Mouse (Mus musculus): ENCODE measurements around the gene Pdgfd.

- TF ChIP-seq CTCF (IDR thresholded peaks at IDR 0.05; ENCODE audit: insufficient read depth, low read length) (no peak), POLR2A (IDR thresholded peaks at IDR 0.05; ENCODE audit: borderline replicate concordance, extremely low read depth, low read depth, low read length) (no peak)
Observed at GRCm38 (mm10) chr9:6344514-6344913, 176.1 kb downstream of the Pdgfd start.

All from lung, adult 2 months (tissue).